Mouse (Mus musculus) c-Kit-positive CD71-positive TER-119-positive erythroid progenitor cells, embryonic 14.5 days (primary cell): ENCODE results near the gene Mpst.

Source experiments
- DNase-seq: peaks from one replicate; pipeline ENCODE4 v3.0.0-alpha.2; 2013; ENCODE audit warnings: low spot score

Gene Mpst

GRCm38 (mm10) chr15:78437237-78438017 is 31.2 kb downstream of the Mpst start:
- no peak for DNase-seq

GRCm38 (mm10) chr15:78438018-78438394 is 31.8 kb downstream of the Mpst start:
- no peak for DNase-seq

GRCm38 (mm10) chr15:78438505-78438904 is 32.3 kb downstream of the Mpst start:
- DNase-seq: no peak

GRCm38 (mm10) chr15:78438973-78439372 is 32.8 kb downstream of the Mpst start:
- no peak for DNase-seq

- DNase-seq: no peak
These were observed 36.0 kb downstream of the Mpst start for GRCm38 (mm10) chr15:78442231-78442630.

GRCm38 (mm10) chr15:78443857-78444256 is 37.6 kb downstream of the Mpst start:
- DNase-seq: no peak

GRCm38 (mm10) chr15:78447121-78447520 is 40.9 kb downstream of the Mpst start:
- no peak for DNase-seq

- peak; percentile 90 for DNase-seq
These were observed 41.7 kb downstream of the Mpst start for GRCm38 (mm10) chr15:78447746-78448535.

GRCm38 (mm10) chr15:78449131-78449530 is 42.9 kb downstream of the Mpst start:
- no peak for DNase-seq

- DNase-seq: peak; percentile 64
These were observed 43.6 kb downstream of the Mpst start for GRCm38 (mm10) chr15:78449694-78450418.

- peak; percentile 25 for DNase-seq
These were observed 44.2 kb downstream of the Mpst start for GRCm38 (mm10) chr15:78450419-78450768.

GRCm38 (mm10) chr15:78451201-78451600 is 45.0 kb downstream of the Mpst start:
- no peak for DNase-seq

GRCm38 (mm10) chr15:78452929-78453328 is 46.7 kb downstream of the Mpst start:
- DNase-seq: no peak

GRCm38 (mm10) chr15:78455168-78455567 is 49.0 kb downstream of the Mpst start:
- no peak for DNase-seq

- DNase-seq: no peak
These were observed 49.8 kb downstream of the Mpst start for GRCm38 (mm10) chr15:78456051-78456450.

GRCm38 (mm10) chr15:78457193-78457592 is 51.0 kb downstream of the Mpst start:
- DNase-seq: no peak

GRCm38 (mm10) chr15:78462981-78463380 is 56.8 kb downstream of the Mpst start:
- no peak for DNase-seq
